Mouse (Mus musculus) hindbrain, embryonic 15.5 days (tissue): ENCODE data around the gene Selenom. TPM values are rescaled to one million over a fixed set of nuclear protein-coding genes. Genes with fewer than 3 reads are reported as not detected.

Experiments used
- ATAC-seq: fragments of 200-750 bp; cut with Nextera tagmentation; 2 replicates; pipeline ENCODE4 v1.8.0; 2017; ENCODE audit warnings: low read depth, moderate number of reproducible peaks, moderate TSS enrichment; ENCODE audit not compliant: low FRiP score
- H3K27ac ChIP-seq: fragments of 300-500 bp; sonication (generic); replicated peaks from 2 replicates; pipeline ENCODE4 v1.5.1; 2015; ENCODE audit warnings: mild to moderate bottlenecking, inconsistent platforms
- H3K27me3 ChIP-seq: fragments of 300-500 bp; sonication (generic); 2 replicates; pipeline ENCODE4 v1.6.1; 2015; ENCODE audit warnings: control low read depth, inconsistent platforms
- H3K36me3 ChIP-seq: fragments of 300-500 bp; sonication (generic); 2 replicates; pipeline ENCODE4 v1.6.1; 2015; ENCODE audit warnings: control low read depth, inconsistent platforms
- H3K4me1 ChIP-seq: fragments of 300-500 bp; sonication (generic); replicated peaks from 2 replicates; pipeline ENCODE4 v1.6.1; 2015; ENCODE audit warnings: control low read depth, inconsistent platforms
- H3K4me2 ChIP-seq: fragments of 300-500 bp; sonication (generic); 2 replicates; pipeline ENCODE4 v1.6.1; 2015; ENCODE audit warnings: moderate library complexity, mild to moderate bottlenecking, inconsistent platforms
- H3K4me3 ChIP-seq: fragments of 300-500 bp; sonication (generic); 2 replicates; pipeline ENCODE4 v1.5.1; 2015; ENCODE audit warnings: mild to moderate bottlenecking, inconsistent platforms
- H3K9ac ChIP-seq: fragments of 300-500 bp; sonication (generic); 2 replicates; pipeline ENCODE4 v1.6.1; 2015; ENCODE audit warnings: inconsistent platforms
- H3K9me3 ChIP-seq: fragments of 300-500 bp; sonication (generic); 2 replicates; pipeline ENCODE4 v1.6.1; 2016; ENCODE audit warnings: control low read depth, inconsistent platforms
- WGBS: fragments of 180-500 bp; shearing (Covaris S2); methylation state at CpG from one replicate; pipeline ENCODE4 v1.1.7; 2015; 5-methylcytosine and 5-hydroxymethylcytosine counted together
- polyA plus RNA-seq: library from polyadenylated mRNA; unstranded; fragments of >200 nt; fragmentation: Nextera tagmentation; extraction: Ambion mirVana; gene quantifications from 2 replicates; pipeline ENCODE4 v1.2.1, GENCODE M21; 2015

The Selenom gene
- polyA plus RNA-seq, 1 experiment from 2014 or later = 139 TPM

- ATAC-seq = peak; percentile 83
- Histone ChIP-seq H3K36me3 (no peaks in the 10 kb centered on the region), H3K27ac (peak overlapping the region; percentile 81), H3K9me3 (no peaks in the 10 kb centered on the region), H3K27me3 (no peaks in the 10 kb centered on the region), H3K9ac (peak overlapping the region; percentile 75), H3K4me3 (peak overlapping the region; percentile 59), H3K4me2 (peak overlapping the region; percentile 99), H3K4me1 (peaks cover 22% of the 10 kb centered on the region)
- WGBS = under 1% methylated on average over 36 of the region's 36 CpGs
Observed at GRCm38 (mm10) chr11:3535406-3535986, 21.0 kb downstream of the Selenom start.

GRCm38 (mm10) chr11:3536082-3536481 is 21.6 kb downstream of the Selenom start:
- Histone ChIP-seq H3K27ac (peak overlapping the region; percentile 81), H3K27me3 (no peaks in the 10 kb centered on the region), H3K9me3 (no peaks in the 10 kb centered on the region), H3K36me3 (no peaks in the 10 kb centered on the region), H3K9ac (peak overlapping the region; percentile 75), H3K4me1 (peaks cover 22% of the 10 kb centered on the region), H3K4me2 (peak overlapping the region; percentile 99), H3K4me3 (peak overlapping the region; percentile 59)
- no peak for ATAC-seq
- WGBS = 44% methylated on average over 5 of the region's 5 CpGs

GRCm38 (mm10) chr11:3536745-3537333 is 22.4 kb downstream of the Selenom start:
- H3K9ac ChIP-seq = no peak overlapping the region
- H3K36me3 ChIP-seq = no peaks in the 10 kb centered on the region
- H3K4me1 ChIP-seq = peaks cover 22% of the 10 kb centered on the region
- no peak for ATAC-seq
- H3K27ac ChIP-seq = no peak overlapping the region
- peak overlapping the region; percentile 84; the same call in 1 of the 2 replicates for H3K4me2 ChIP-seq
- H3K27me3 ChIP-seq = no peaks in the 10 kb centered on the region
- no peaks in the 10 kb centered on the region for H3K9me3 ChIP-seq
- 94% methylated on average over 5 of the region's 5 CpGs for WGBS
- H3K4me3 ChIP-seq = no peak overlapping the region

GRCm38 (mm10) chr11:3537711-3538110 is 23.2 kb downstream of the Selenom start:
- H3K4me1 ChIP-seq = peaks cover 22% of the 10 kb centered on the region
- no peak overlapping the region for H3K27ac ChIP-seq
- H3K4me3 ChIP-seq = no peak overlapping the region; the same call in 1 of the 2 replicates
- H3K9me3 ChIP-seq = no peaks in the 10 kb centered on the region
- ATAC-seq = no peak
- H3K4me2 ChIP-seq = peak overlapping the region; percentile 84
- WGBS = 90% methylated on average over 3 of the region's 3 CpGs
- no peak overlapping the region for H3K9ac ChIP-seq
- no peaks in the 10 kb centered on the region for H3K36me3 ChIP-seq
- no peaks in the 10 kb centered on the region for H3K27me3 ChIP-seq

- Histone ChIP-seq H3K4me2 (peak overlapping the region; percentile 84), H3K4me1 (peaks cover 22% of the 10 kb centered on the region), H3K27ac (no peak overlapping the region), H3K9me3 (no peaks in the 10 kb centered on the region), H3K4me3 (peak overlapping the region; percentile 58), H3K27me3 (no peaks in the 10 kb centered on the region), H3K9ac (no peak overlapping the region; the same call in 1 of the 2 replicates), H3K36me3 (no peaks in the 10 kb centered on the region)
- WGBS = 61% methylated on average over 4 of the region's 4 CpGs
- ATAC-seq = no peak
Observed at GRCm38 (mm10) chr11:3538341-3538740, 23.9 kb downstream of the Selenom start.

- no peak overlapping the region for H3K27ac ChIP-seq
- no peaks in the 10 kb centered on the region for H3K27me3 ChIP-seq
- H3K36me3 ChIP-seq = no peaks in the 10 kb centered on the region
- peak overlapping the region; percentile 84 for H3K4me2 ChIP-seq
- H3K9me3 ChIP-seq = no peaks in the 10 kb centered on the region
- peaks cover 22% of the 10 kb centered on the region for H3K4me1 ChIP-seq
- WGBS = 3% methylated on average over 33 of the region's 33 CpGs
- peak overlapping the region; percentile 58 for H3K4me3 ChIP-seq
- H3K9ac ChIP-seq = peak overlapping the region; percentile 50
- peak; percentile 95 for ATAC-seq
Observed at GRCm38 (mm10) chr11:3539111-3539825, 24.8 kb downstream of the Selenom start.

- Histone ChIP-seq H3K27ac (no peak overlapping the region), H3K4me3 (peak overlapping the region; percentile 58), H3K9me3 (no peaks in the 10 kb centered on the region), H3K4me1 (peaks cover 21% of the 10 kb centered on the region), H3K4me2 (peak overlapping the region; percentile 84), H3K27me3 (no peaks in the 10 kb centered on the region), H3K36me3 (no peaks in the 10 kb centered on the region), H3K9ac (0 out of 2 replicates have a peak overlapping the region, but pooled peaks have one; percentile 41)
- WGBS = 84% methylated on average over 4 of the region's 4 CpGs
- no peak for ATAC-seq
Observed at GRCm38 (mm10) chr11:3539826-3540196, 25.3 kb downstream of the Selenom start.

GRCm38 (mm10) chr11:3540451-3541085 is 26.1 kb downstream of the Selenom start, which contains the start of gene Smtn:
Smtn (minus strand) TSS chr11:3540612.
- peak within 1 kb of the TSS; percentile 41 for H3K9ac ChIP-seq
- no peaks in the 10 kb centered on the region for H3K36me3 ChIP-seq
- H3K27me3 ChIP-seq = no peaks in the 10 kb centered on the region
- peak within 1 kb of the TSS; percentile 58 for H3K4me3 ChIP-seq
- H3K4me2 ChIP-seq = peak within 1 kb of the TSS; percentile 84
- ATAC-seq = no peak
- H3K27ac ChIP-seq = no peak within 1 kb of the TSS
- H3K9me3 ChIP-seq = no peaks in the 10 kb centered on the region
- 96% methylated on average over 23 of the region's 23 CpGs for WGBS
- peaks cover 14% of the 10 kb centered on the region for H3K4me1 ChIP-seq

- 78% methylated on average over 3 of the region's 3 CpGs for WGBS
- Histone ChIP-seq H3K4me1 (peaks cover 6% of the 10 kb centered on the region; the same call in 1 of the 2 replicates), H3K4me3 (no peak overlapping the region)
Observed at GRCm38 (mm10) chr11:3541932-3542331, 27.4 kb downstream of the Selenom start.

GRCm38 (mm10) chr11:3543001-3543400 is 28.5 kb downstream of the Selenom start:
- H3K36me3 ChIP-seq = no peaks in the 10 kb centered on the region
- WGBS = 53% methylated on average over 5 of the region's 5 CpGs

More at GRCm38 (mm10) chr11:3541932-3542331, 27.4 kb downstream of the Selenom start:
- H3K36me3 ChIP-seq = no peaks in the 10 kb centered on the region
- H3K4me2 ChIP-seq = no peak overlapping the region
- H3K27ac ChIP-seq = no peak overlapping the region
- no peaks in the 10 kb centered on the region for H3K27me3 ChIP-seq
- H3K9me3 ChIP-seq = no peaks in the 10 kb centered on the region
- no peak for ATAC-seq
- H3K9ac ChIP-seq = no peak overlapping the region

GRCm38 (mm10) chr11:3544409-3544808 is 29.9 kb downstream of the Selenom start:
- Histone ChIP-seq H3K4me1 (no peaks in the 10 kb centered on the region), H3K4me2 (no peak overlapping the region), H3K36me3 (no peaks in the 10 kb centered on the region), H3K27ac (no peak overlapping the region), H3K4me3 (no peak overlapping the region), H3K27me3 (no peaks in the 10 kb centered on the region), H3K9ac (no peak overlapping the region), H3K9me3 (no peaks in the 10 kb centered on the region)
- ATAC-seq = no peak
- WGBS = 97% methylated on average over 5 of the region's 5 CpGs

More at GRCm38 (mm10) chr11:3543001-3543400, 28.5 kb downstream of the Selenom start:
- Histone ChIP-seq H3K27ac (no peak overlapping the region), H3K9ac (no peak overlapping the region), H3K27me3 (no peaks in the 10 kb centered on the region), H3K9me3 (no peaks in the 10 kb centered on the region), H3K4me2 (no peak overlapping the region), H3K4me3 (no peak overlapping the region), H3K4me1 (peaks cover 6% of the 10 kb centered on the region; the same call in 1 of the 2 replicates)
- no peak for ATAC-seq
